9 mouse cellular contexts compared by ENCODE assay signal in genomic region chr2:170596726-170597125, GRCm38 (mm10). TPM values are rescaled to one million over a fixed set of nuclear protein-coding genes. Genes with fewer than 3 reads are reported as not detected.
A peak's percentile ranks its signal among the peaks of the same experiment; 100 is the strongest.
DNase-seq lines count a peak whose midpoint lies in the region; ATAC-seq and TF ChIP-seq lines count a peak whose summit lies in the region.
"Had no signal": no experiment of that assay in that cellular context is flagged by ENCODE, and none has a peak within 500 bp of the region (broad histone marks: within the 10 kb centered on the region; RNA-seq: fewer than 3 reads in every experiment).

No protein-coding gene starts in this region.

- no peak overlapping the region for H3K9ac ChIP-seq in heart, adult 2 months (ENCODE audit: low read depth, low read length)
- no peak overlapping the region for H3K9ac ChIP-seq in ES-E14 (ENCODE audit: insufficient read depth, low read depth, low read length, poor library complexity, severe bottlenecking)
- H3K9ac ChIP-seq in neural tube, embryonic 11.5 days (ENCODE audit: low read length) = no peak overlapping the region
- H3K9ac ChIP-seq: lung, embryonic 15.5 days had no signal

- no peak for TF ChIP-seq EP300 in heart, adult 2 months (IDR thresholded peaks at IDR 0.05; ENCODE audit: insufficient read depth, low read depth, low read length)

- H3K4me3 ChIP-seq in heart, adult 2 months = no peak overlapping the region
- H3K4me3 ChIP-seq in ES-E14 (ENCODE audit: insufficient read depth in 1 of 2, low read depth in 1 of 2, low read length in 2 of 2, poor library complexity in 1 of 2, severe bottlenecking in 1 of 2) = no peak overlapping the region
- H3K4me3 ChIP-seq in left cerebral cortex, adult 2 months = no peak overlapping the region
- no peak overlapping the region for H3K4me3 ChIP-seq in neural tube, embryonic 11.5 days (ENCODE audit: low read depth, low read length)
- H3K4me3 ChIP-seq: lung, embryonic 15.5 days had no signal

- H3K27ac ChIP-seq in heart, adult 2 months = no peak overlapping the region
- no peak overlapping the region for H3K27ac ChIP-seq in ES-E14 (ENCODE audit: insufficient read depth, low read depth, low read length, poor library complexity, severe bottlenecking)
- no peak overlapping the region for H3K27ac ChIP-seq in left cerebral cortex, adult 2 months
- H3K27ac ChIP-seq in neural tube, embryonic 11.5 days (ENCODE audit: low read depth, low read length) = no peak overlapping the region
- H3K27ac ChIP-seq: lung, embryonic 15.5 days had no signal

- DNase-seq in heart, adult 2 months = peak; percentile 9 to 55
- DNase-seq in heart, adult 11 months = no peak
- DNase-seq in ES-E14 (ENCODE audit: low read depth, low spot score) = peak; percentile 65
- DNase-seq in cerebellum, postnatal 10 days = peak; percentile 81 to 84
- peak; percentile 55 to 79 for DNase-seq in heart, postnatal 14 days
- peak; percentile 63 to 79 for DNase-seq in left cerebral cortex, adult 2 months (ENCODE audit: extremely low spot score in 1 of 2, low spot score in 2 of 2)
- peak; percentile 60 for DNase-seq in neural tube, embryonic 11.5 days (ENCODE audit: low spot score)

- in situ Hi-C loops in ES-E14 (cut with MboI; ENCODE audit: low sequenced_read_pairs in 2 of 2, unreplicated experiment in 2 of 2) = loop anchor here (5.0 to 10.0 kb wide), 3 partner anchors 74 to 152 kb away; no protein-coding TSS in a partner anchor

- 11% methylated on average over 1 of the region's 1 CpGs for WGBS in heart, adult 2 months
- 0% methylated on average over 1 of the region's 1 CpGs for WGBS in neural tube, embryonic 11.5 days

- intact Hi-C loops in heart, adult 2 months (cut with DNase I) = loop anchor here (2.0 kb wide), 2 partner anchors 76 to 276 kb away; no protein-coding TSS in a partner anchor
- intact Hi-C loops in heart, postnatal 14 days (cut with DNase I) = loop anchor here (2.0 kb wide), 1 partner anchor 76 kb away; no protein-coding TSS in a partner anchor
- intact Hi-C loops in left cerebral cortex, adult 2 months (cut with DNase I) = loop anchor here (1.0 kb wide), 2 partner anchors 76 to 280 kb away; no protein-coding TSS in a partner anchor

- H3K79me2 ChIP-seq in heart, adult 2 months (replicated peaks; ENCODE audit: control insufficient read depth, insufficient read depth, low read length) = no peaks in the 10 kb centered on the region

- no peaks in the 10 kb centered on the region for H3K9me3 ChIP-seq in ES-E14 (ENCODE audit: control insufficient read depth, insufficient read depth, low read depth, low read length)
- no peaks in the 10 kb centered on the region for H3K9me3 ChIP-seq in neural tube, embryonic 11.5 days (ENCODE audit: control insufficient read depth, low read length)
- H3K9me3 ChIP-seq: lung, embryonic 15.5 days had no signal

- no peaks in the 10 kb centered on the region for H3K36me3 ChIP-seq in heart, adult 2 months (ENCODE audit: control insufficient read depth, insufficient read depth, low read length)
- H3K36me3 ChIP-seq in ES-E14 (ENCODE audit: control insufficient read depth, insufficient read depth, low read length, poor library complexity, severe bottlenecking) = no peaks in the 10 kb centered on the region
- H3K36me3 ChIP-seq in neural tube, embryonic 11.5 days (ENCODE audit: control insufficient read depth, insufficient read depth, low read length) = no peaks in the 10 kb centered on the region
- H3K36me3 ChIP-seq: lung, embryonic 15.5 days had no signal

- no peak for ATAC-seq in neural tube, embryonic 11.5 days (ENCODE audit: insufficient read depth, low FRiP score, low TSS enrichment)
- ATAC-seq in monocyte, adult 5-6 weeks (replicated peaks; ENCODE audit: insufficient number of reproducible peaks, low FRiP score, low TSS enrichment, poor library complexity, severe bottlenecking) = no peak

- H3K27me3 ChIP-seq in heart, adult 2 months (ENCODE audit: control insufficient read depth, insufficient read depth, low read length) = no peaks in the 10 kb centered on the region
- no peaks in the 10 kb centered on the region for H3K27me3 ChIP-seq in neural tube, embryonic 11.5 days (ENCODE audit: control insufficient read depth, insufficient read depth, low read length)
- H3K27me3 ChIP-seq: lung, embryonic 15.5 days had no signal

- TF ChIP-seq CTCF in heart, adult 2 months (IDR thresholded peaks at IDR 0.05) = peak; percentile 61
- TF ChIP-seq CTCF in left cerebral cortex, adult 2 months (IDR thresholded peaks at IDR 0.05) = peak; percentile 63

- H3K4me1 ChIP-seq in heart, adult 2 months (ENCODE audit: control insufficient read depth, insufficient read depth, low read length) = no peaks in the 10 kb centered on the region
- H3K4me1 ChIP-seq in ES-E14 (ENCODE audit: control insufficient read depth in 2 of 2, insufficient read depth in 2 of 2, low read length in 2 of 2, poor library complexity in 1 of 2) = peaks cover 0 to 2% of the 10 kb centered on the region in 2 experiments; a peak in 1 of 4 replicates
- no peaks in the 10 kb centered on the region for H3K4me1 ChIP-seq in neural tube, embryonic 11.5 days (ENCODE audit: control insufficient read depth, insufficient read depth, low read length)
- H3K4me1 ChIP-seq: lung, embryonic 15.5 days had no signal

- H3K4me2 ChIP-seq in neural tube, embryonic 11.5 days (ENCODE audit: low read depth) = no peak overlapping the region
- H3K4me2 ChIP-seq: lung, embryonic 15.5 days had no signal

- TF ChIP-seq POLR2A in heart, adult 2 months (IDR thresholded peaks at IDR 0.05; ENCODE audit: insufficient read depth, low read depth, low read length) = no peak

TF ChIP-seq in ES-E14, 5 proteins besides CTCF, POLR2A, EP300 and RAD21:
- TF ChIP-seq ZC3H11A (IDR thresholded peaks at IDR 0.05; ENCODE audit: borderline replicate concordance, low read depth, low read length) (0 out of 2 replicates have a peak, but pooled peaks have one; percentile 15), CHD2 (IDR thresholded peaks at IDR 0.05; ENCODE audit: low read depth, low read length) (no peak), ZNF384 (IDR thresholded peaks at IDR 0.05; ENCODE audit: low read depth, low read length) (no peak), MAFK (IDR thresholded peaks at IDR 0.05; ENCODE audit: insufficient read depth, low read depth, low read length) (no peak), HCFC1 (IDR thresholded peaks at IDR 0.05; ENCODE audit: borderline replicate concordance, insufficient read depth, low read length) (no peak)

RNA-seq across cellular contexts. Expression of gene 4930470P17Rik, which starts 5.1 kb away (rescaled TPM):
- not detected for total RNA-seq in heart, adult 2 months (2021)
- polyA plus RNA-seq in heart, adult 2 months (2012; rRNA removed) = not detected in 2 replicates
- total RNA-seq in ES-E14 (2012; rRNA removed) = not detected in 2 replicates
- not detected for total RNA-seq in heart, postnatal 14 days (2021)
- not detected for total RNA-seq in left cerebral cortex, adult 2 months (2021)
- not detected in 2 replicates for polyA plus RNA-seq in neural tube, embryonic 11.5 days (2014; fragmentation: Nextera tagmentation; extraction: Ambion mirVana)
- total RNA-seq in monocyte, adult 5-6 weeks (2017) = not detected in 3 replicates
- polyA plus RNA-seq: lung, embryonic 15.5 days had no signal
